Mouse (Mus musculus) hindbrain, embryonic 13.5 days (tissue): ENCODE measurements around the gene Acp4. TPM values are rescaled to one million over a fixed set of nuclear protein-coding genes. Genes with fewer than 3 reads are reported as not detected.
"Not testable (repeated sequence)": the region's sequence is repeated elsewhere in the genome, so short reads cannot be mapped to it uniquely, and the experiment has no call there.

Source experiments
- ATAC-seq: fragments of 200-750 bp; cut with Nextera tagmentation; 2 replicates; pipeline ENCODE4 v1.8.0; 2017; ENCODE audit warnings: moderate TSS enrichment; ENCODE audit not compliant: low FRiP score
- H3K27ac ChIP-seq: fragments of 300-500 bp; sonication (generic); 2 replicates; pipeline ENCODE4 v1.5.1; 2015; ENCODE audit warnings: inconsistent platforms, mild to moderate bottlenecking, moderate library complexity
- H3K27me3 ChIP-seq: fragments of 300-500 bp; sonication (generic); 2 replicates; pipeline ENCODE4 v1.6.1; 2015; ENCODE audit warnings: mild to moderate bottlenecking, inconsistent platforms
- H3K36me3 ChIP-seq: fragments of 300-500 bp; sonication (generic); 2 replicates; pipeline ENCODE4 v1.6.1; 2015; ENCODE audit warnings: mild to moderate bottlenecking, inconsistent platforms
- H3K4me1 ChIP-seq: fragments of 300-500 bp; sonication (generic); replicated peaks from 2 replicates; pipeline ENCODE4 v1.6.1; 2015; ENCODE audit warnings: inconsistent platforms
- H3K4me2 ChIP-seq: fragments of 300-500 bp; sonication (generic); 2 replicates; pipeline ENCODE4 v1.6.1; 2015; ENCODE audit warnings: inconsistent platforms, mild to moderate bottlenecking, moderate library complexity
- H3K4me3 ChIP-seq: fragments of 300-500 bp; sonication (generic); 2 replicates; pipeline ENCODE4 v1.5.1; 2015; ENCODE audit warnings: mild to moderate bottlenecking, inconsistent platforms
- H3K9ac ChIP-seq: fragments of 300-500 bp; sonication (generic); 2 replicates; pipeline ENCODE4 v1.6.1; 2015; ENCODE audit warnings: mild to moderate bottlenecking, inconsistent platforms
- H3K9me3 ChIP-seq: fragments of 300-500 bp; sonication (generic); 2 replicates; pipeline ENCODE4 v1.6.1; 2016; ENCODE audit warnings: inconsistent platforms
- WGBS: fragments of 180-500 bp; shearing (Covaris S2); methylation state at CpG from one replicate; pipeline ENCODE4 v1.1.7; 2015; 5-methylcytosine and 5-hydroxymethylcytosine counted together
- polyA plus RNA-seq: library from polyadenylated mRNA; unstranded; fragments of >200 nt; fragmentation: Nextera tagmentation; extraction: Ambion mirVana; gene quantifications from 2 replicates; pipeline ENCODE4 v1.2.1, GENCODE M21; 2015

Gene Acp4
- polyA plus RNA-seq, 1 experiment from 2014 or later = 0.10 TPM

DNA sequence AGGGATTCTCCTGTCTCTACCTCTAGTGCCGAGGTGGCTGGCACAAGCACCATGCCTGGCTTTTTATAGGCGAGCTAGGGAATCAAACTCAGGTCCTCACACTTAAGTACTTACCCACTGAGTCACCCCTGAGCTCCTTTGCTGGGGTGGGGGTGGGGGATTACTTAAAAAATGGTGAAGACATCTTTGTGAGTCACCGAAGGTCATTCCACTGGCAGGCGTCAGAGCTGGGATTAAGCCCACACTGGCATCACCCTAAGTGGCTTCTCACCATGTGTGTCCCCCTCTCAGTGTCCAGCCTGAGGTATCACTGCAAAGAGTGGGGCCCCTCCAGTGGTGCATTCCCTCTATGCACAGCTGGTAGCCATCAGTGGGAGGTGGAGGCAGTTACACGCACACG, 3.2 kb upstream of the Acp4 start:
- 76% methylated on average over 6 of the region's 6 CpGs for WGBS
- H3K4me2 ChIP-seq = no peak overlapping the region
- no peaks in the 10 kb centered on the region for H3K9me3 ChIP-seq
- no peak overlapping the region for H3K4me3 ChIP-seq
- H3K27me3 ChIP-seq = peaks cover 23% of the 10 kb centered on the region
- no peak overlapping the region for H3K27ac ChIP-seq
- ATAC-seq = no peak
- no peaks in the 10 kb centered on the region; the same call in 1 of the 2 replicates for H3K36me3 ChIP-seq
- H3K9ac ChIP-seq = no peak overlapping the region
- peaks cover 6% of the 10 kb centered on the region for H3K4me1 ChIP-seq

GRCm38 (mm10) chr7:44254930-44255329, 2.2 kb downstream of the Acp4 start:
- Histone ChIP-seq H3K9ac (no peak overlapping the region), H3K27me3 (no peaks in the 10 kb centered on the region), H3K9me3 (no peaks in the 10 kb centered on the region), H3K36me3 (peaks cover 43% of the 10 kb centered on the region), H3K4me2 (no peak overlapping the region), H3K4me1 (peaks cover 13% of the 10 kb centered on the region; the same call in 1 of the 2 replicates), H3K4me3 (no peak overlapping the region), H3K27ac (no peak overlapping the region)
- WGBS = 83% methylated on average over 6 of the region's 6 CpGs
- ATAC-seq = no peak

- no peak overlapping the region for H3K4me2 ChIP-seq
- H3K27me3 ChIP-seq = no peaks in the 10 kb centered on the region
- H3K9me3 ChIP-seq = no peaks in the 10 kb centered on the region
- ATAC-seq = no peak
- no peak overlapping the region for H3K4me3 ChIP-seq
- 76% methylated on average over 15 of the region's 15 CpGs for WGBS
- peaks cover 60% of the 10 kb centered on the region for H3K36me3 ChIP-seq
- peaks cover 31% of the 10 kb centered on the region for H3K4me1 ChIP-seq
- H3K9ac ChIP-seq = no peak overlapping the region; the same call in 1 of the 2 replicates
- no peak overlapping the region; the same call in 1 of the 2 replicates for H3K27ac ChIP-seq
Measured at GRCm38 (mm10) chr7:44253023-44253616, 4.1 kb downstream of the Acp4 start.

DNA sequence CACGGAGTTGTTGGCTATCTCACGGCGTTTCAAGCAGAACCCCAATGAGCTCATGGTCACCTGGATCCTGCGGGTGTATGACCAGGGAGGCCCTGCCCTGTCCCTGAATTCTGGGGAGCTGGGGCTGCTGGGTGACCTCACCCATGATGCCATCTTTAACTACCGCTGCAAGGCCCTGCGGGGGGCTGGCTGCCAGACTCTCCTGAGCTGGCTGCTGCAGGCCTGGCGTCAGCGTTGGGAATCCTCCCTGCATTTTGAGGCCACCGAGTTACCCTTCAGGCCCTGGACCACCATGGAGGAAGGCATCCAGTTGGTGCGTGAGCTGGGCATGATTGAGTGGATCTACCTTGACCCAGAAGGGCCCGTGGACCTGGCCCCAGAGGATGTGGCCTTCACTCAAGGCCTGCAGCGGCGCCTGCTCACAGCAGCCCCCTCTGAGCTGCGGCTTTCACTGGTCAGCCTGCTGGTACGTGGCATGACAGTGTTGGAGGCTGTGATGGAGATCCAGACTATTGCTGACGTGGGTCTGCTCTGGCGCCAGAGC, 6.4 kb downstream of the Acp4 start:
- not testable (repeated sequence) for H3K9me3 ChIP-seq, H3K9ac ChIP-seq, H3K27me3 ChIP-seq, H3K27ac ChIP-seq, H3K4me3 ChIP-seq, H3K4me2 ChIP-seq, ATAC-seq
- 92% methylated on average over 17 of the region's 17 CpGs for WGBS
- peaks cover 63% of the 10 kb centered on the region for H3K36me3 ChIP-seq
- H3K4me1 ChIP-seq = peaks cover 40% of the 10 kb centered on the region

GRCm38 (mm10) chr7:44249248-44249647, 7.9 kb downstream of the Acp4 start:
- 97% methylated on average over 4 of the region's 4 CpGs for WGBS
- Histone ChIP-seq H3K9ac (no peak overlapping the region), H3K9me3 (no peaks in the 10 kb centered on the region), H3K27me3 (no peaks in the 10 kb centered on the region), H3K4me2 (no peak overlapping the region), H3K4me1 (peaks cover 50% of the 10 kb centered on the region), H3K4me3 (no peak overlapping the region), H3K36me3 (peaks cover 58% of the 10 kb centered on the region), H3K27ac (no peak overlapping the region)
- ATAC-seq = no peak

- H3K4me3 ChIP-seq = peak overlapping the region; percentile 78
- no peaks in the 10 kb centered on the region for H3K9me3 ChIP-seq
- H3K27ac ChIP-seq = no peak overlapping the region
- peak overlapping the region; percentile 95 for H3K9ac ChIP-seq
- WGBS = 97% methylated on average over 2 of the region's 2 CpGs
- H3K4me2 ChIP-seq = peak overlapping the region; percentile 82
- H3K27me3 ChIP-seq = peaks cover 6% of the 10 kb centered on the region; the same call in 1 of the 2 replicates
- ATAC-seq = no peak
- H3K4me1 ChIP-seq = peaks cover 48% of the 10 kb centered on the region
- H3K36me3 ChIP-seq = peaks cover 46% of the 10 kb centered on the region
Measured at GRCm38 (mm10) chr7:44247971-44248370, 9.2 kb downstream of the Acp4 start.

DNA sequence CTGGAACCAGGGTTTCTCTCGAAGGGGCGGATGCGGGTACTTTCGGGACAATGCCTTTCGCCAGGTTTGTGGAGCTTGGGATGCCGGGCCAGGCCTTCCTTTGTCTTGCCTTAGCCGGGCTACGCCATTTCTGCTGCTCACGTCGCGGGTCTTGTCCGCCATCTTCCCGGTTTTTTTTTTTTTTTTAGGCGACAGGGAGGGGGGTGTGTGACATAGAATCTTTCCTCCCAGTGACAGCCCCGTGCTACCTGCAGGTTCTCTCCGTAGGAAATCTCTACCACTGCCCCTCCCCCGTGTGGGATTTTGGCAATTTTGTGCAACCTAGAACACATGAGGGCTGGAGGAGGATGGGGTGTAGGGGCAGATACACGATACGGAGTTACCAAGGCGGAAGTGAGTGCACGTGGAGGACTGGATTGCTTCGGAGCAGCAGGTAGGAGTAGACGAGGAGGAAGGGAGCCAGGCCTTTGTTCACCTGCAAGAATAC, 10.2 kb downstream of the Acp4 start:
- Histone ChIP-seq H3K4me2 (peak overlapping the region; percentile 82), H3K36me3 (peaks cover 36% of the 10 kb centered on the region), H3K9me3 (no peaks in the 10 kb centered on the region), H3K27ac (peak overlapping the region; percentile 94), H3K27me3 (peaks cover 6% of the 10 kb centered on the region; the same call in 1 of the 2 replicates), H3K4me3 (peak overlapping the region; percentile 78), H3K9ac (peak overlapping the region; percentile 95), H3K4me1 (peaks cover 39% of the 10 kb centered on the region)
- WGBS = under 1% methylated on average over 23 of the region's 23 CpGs
- ATAC-seq = peak; percentile 11

GRCm38 (mm10) chr7:44246055-44246983, 10.9 kb downstream of the Acp4 start, which contains the start of the genes 1700028J19Rik and 2410002F23Rik:
Gene 1700028J19Rik, minus strand, starts transcription at chr7:44246695.
Gene 2410002F23Rik, plus strand, starts transcription at chr7:44246722.
- Histone ChIP-seq H3K36me3 (peaks cover 33% of the 10 kb centered on the region), H3K27me3 (peaks cover 6% of the 10 kb centered on the region; the same call in 1 of the 2 replicates), H3K27ac (peak within 1 kb of the TSS; percentile 94), H3K4me3 (peak within 1 kb of the TSS; percentile 78), H3K4me1 (peaks cover 39% of the 10 kb centered on the region), H3K9ac (peak within 1 kb of the TSS; percentile 95), H3K9me3 (no peaks in the 10 kb centered on the region), H3K4me2 (peak within 1 kb of the TSS; percentile 82)
- peak; percentile 85 for ATAC-seq
- WGBS = under 1% methylated on average over 62 of the region's 62 CpGs

DNA sequence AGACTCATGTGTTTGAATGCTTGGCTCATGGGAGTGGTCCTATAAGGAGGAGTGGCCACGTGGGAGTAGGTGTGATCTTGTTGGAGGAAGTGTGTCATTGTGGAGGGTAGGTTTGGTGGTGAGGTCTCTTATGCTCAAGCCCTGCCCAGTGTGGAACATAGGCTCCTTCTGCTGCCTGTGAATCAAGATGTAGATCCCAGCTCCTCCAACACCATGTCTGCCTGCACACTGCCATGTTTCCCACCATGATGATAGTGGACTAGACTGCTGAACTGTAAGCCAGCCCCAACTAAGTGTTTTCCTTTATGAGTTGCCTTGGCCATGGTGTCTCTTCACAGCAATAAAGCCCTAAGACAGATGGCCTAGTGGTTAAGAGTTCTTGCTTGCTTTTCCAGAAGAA, 13.1 kb downstream of the Acp4 start:
- 42% methylated on average over 1 of the region's 1 CpGs for WGBS
- no peak for ATAC-seq
- no peak overlapping the region for H3K27ac ChIP-seq
- H3K36me3 ChIP-seq = peaks cover 11% of the 10 kb centered on the region
- no peaks in the 10 kb centered on the region for H3K9me3 ChIP-seq
- H3K9ac ChIP-seq = no peak overlapping the region
- peaks cover 28% of the 10 kb centered on the region for H3K4me1 ChIP-seq
- no peak overlapping the region for H3K4me3 ChIP-seq
- peaks cover 6% of the 10 kb centered on the region; the same call in 1 of the 2 replicates for H3K27me3 ChIP-seq
- no peak overlapping the region for H3K4me2 ChIP-seq

DNA sequence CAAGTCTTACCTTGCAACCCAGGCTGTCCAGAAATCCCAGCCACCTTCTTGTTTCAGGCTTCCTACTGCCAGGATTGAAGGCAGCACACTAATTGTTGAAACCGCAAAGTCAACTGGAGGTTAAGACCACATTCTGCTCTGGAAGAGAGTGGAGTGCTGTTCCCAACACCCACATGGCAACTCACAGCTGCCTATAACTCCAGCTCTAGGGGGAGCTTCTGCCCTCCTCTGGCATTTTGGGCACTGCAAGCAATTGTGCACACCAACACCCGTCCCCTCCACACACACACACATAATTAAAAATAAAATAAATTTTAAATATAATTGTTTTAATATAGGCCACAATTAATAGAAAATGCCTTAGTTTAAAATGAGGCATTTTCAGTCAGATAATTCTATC, 16.0 kb downstream of the Acp4 start:
- Histone ChIP-seq H3K4me1 (peaks cover 11% of the 10 kb centered on the region), H3K4me2 (no peak overlapping the region), H3K36me3 (no peaks in the 10 kb centered on the region), H3K4me3 (no peak overlapping the region), H3K27ac (no peak overlapping the region), H3K9ac (no peak overlapping the region), H3K27me3 (peaks cover 6% of the 10 kb centered on the region; the same call in 1 of the 2 replicates), H3K9me3 (no peaks in the 10 kb centered on the region)
- ATAC-seq = no peak
- 74% methylated on average over 2 of the region's 2 CpGs for whole genome bisulfite sequencing

DNA sequence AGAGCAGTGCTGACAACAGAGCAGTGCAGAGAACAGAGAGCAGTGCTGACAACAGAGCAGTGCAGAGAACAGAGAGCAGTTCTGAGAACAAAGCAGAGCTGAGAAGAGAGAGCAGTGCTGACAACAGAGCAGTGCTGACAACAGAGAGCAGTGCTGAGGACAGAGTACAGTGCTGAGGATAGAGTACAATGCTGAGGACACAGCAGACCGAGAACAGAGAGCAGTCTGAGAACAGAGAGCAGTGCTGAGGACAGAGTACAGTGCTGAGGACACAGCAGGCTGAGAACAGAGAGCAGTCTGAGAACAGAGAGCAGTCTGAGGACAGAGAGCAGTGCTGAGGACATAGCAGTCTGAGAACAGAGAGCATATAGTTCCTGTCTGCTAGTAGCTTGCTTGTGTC, 16.5 kb downstream of the Acp4 start:
- Histone ChIP-seq H3K27ac (no peak overlapping the region), H3K9ac (no peak overlapping the region), H3K27me3 (peaks cover 6% of the 10 kb centered on the region; the same call in 1 of the 2 replicates), H3K4me2 (no peak overlapping the region), H3K4me3 (no peak overlapping the region), H3K4me1 (peaks cover 9% of the 10 kb centered on the region), H3K9me3 (no peaks in the 10 kb centered on the region), H3K36me3 (no peaks in the 10 kb centered on the region)
- 65% methylated on average over 1 of the region's 1 CpGs for WGBS
- ATAC-seq = no peak

- H3K4me2 ChIP-seq = no peak overlapping the region
- no peak overlapping the region for H3K9ac ChIP-seq
- peaks cover 6% of the 10 kb centered on the region; the same call in 1 of the 2 replicates for H3K27me3 ChIP-seq
- 56% methylated on average over 2 of the region's 2 CpGs for WGBS
- H3K27ac ChIP-seq = no peak overlapping the region
- no peaks in the 10 kb centered on the region for H3K9me3 ChIP-seq
- no peak for ATAC-seq
- H3K36me3 ChIP-seq = no peaks in the 10 kb centered on the region
- H3K4me3 ChIP-seq = no peak overlapping the region
- peaks cover 1% of the 10 kb centered on the region; the same call in 1 of the 2 replicates for H3K4me1 ChIP-seq
Measured at GRCm38 (mm10) chr7:44239913-44240312, 17.3 kb downstream of the Acp4 start.
